In genomic region chr1:187705348-187705747, GRCm38 (mm10) we compare ENCODE assay signal across 17 mouse cellular contexts.
"Had no signal": no experiment of that assay in that cellular context is flagged by ENCODE, and none has a peak within 500 bp of the region (broad histone marks: within the 10 kb centered on the region; RNA-seq: fewer than 3 reads in every experiment).

No protein-coding gene starts in this region.

- ATAC-seq: lung, postnatal 0 days; midbrain, embryonic 13.5 days; midbrain, embryonic 15.5 days had no signal

- H3K27me3 ChIP-seq: lung, embryonic 15.5 days; megakaryocyte, embryonic 14.5 days; midbrain, embryonic 13.5 days; midbrain, embryonic 15.5 days; neural tube, embryonic 12.5 days; stomach, embryonic 15.5 days had no signal

- H3K36me3 ChIP-seq: lung, embryonic 15.5 days; midbrain, embryonic 13.5 days; midbrain, embryonic 15.5 days; neural tube, embryonic 12.5 days; stomach, embryonic 15.5 days had no signal

- H3K4me3 ChIP-seq: lung, embryonic 15.5 days; megakaryocyte, embryonic 14.5 days; midbrain, embryonic 13.5 days; midbrain, embryonic 15.5 days; neural tube, embryonic 12.5 days; stomach, embryonic 15.5 days had no signal

- H3K4me2 ChIP-seq: lung, embryonic 15.5 days; midbrain, embryonic 11.5 days; midbrain, embryonic 13.5 days; midbrain, embryonic 15.5 days; neural tube, embryonic 12.5 days; stomach, embryonic 15.5 days had no signal

- DNase-seq: lung, adult 2 months; lung, postnatal 14 days; lung, postnatal 36 days; right cerebral cortex, postnatal 14 days; thymus, adult 2 months; thymus, postnatal 25 days; thymus, postnatal 4 days had no signal

- H3K9me3 ChIP-seq: lung, embryonic 15.5 days; midbrain, embryonic 13.5 days; midbrain, embryonic 15.5 days; neural tube, embryonic 12.5 days; stomach, embryonic 15.5 days had no signal

- H3K27ac ChIP-seq: lung, embryonic 15.5 days; macrophage; midbrain, embryonic 13.5 days; midbrain, embryonic 15.5 days; neural tube, embryonic 12.5 days; stomach, embryonic 15.5 days; stomach, postnatal 0 days had no signal

- H3K9ac ChIP-seq: lung, embryonic 15.5 days; midbrain, embryonic 13.5 days; midbrain, embryonic 15.5 days; neural tube, embryonic 12.5 days; stomach, embryonic 15.5 days had no signal

- H3K4me1 ChIP-seq: lung, embryonic 15.5 days; megakaryocyte, embryonic 14.5 days; midbrain, embryonic 15.5 days; stomach, embryonic 15.5 days had no signal
